Mouse (Mus musculus): ENCODE data around the gene Flad1. TPM values are rescaled to one million over a fixed set of nuclear protein-coding genes. Genes with fewer than 3 reads are reported as not detected.

Flad1 gene
- total and polyA plus RNA-seq, 2 experiments from 2014 or later, result 31.5 to 34.9 TPM

DNA sequence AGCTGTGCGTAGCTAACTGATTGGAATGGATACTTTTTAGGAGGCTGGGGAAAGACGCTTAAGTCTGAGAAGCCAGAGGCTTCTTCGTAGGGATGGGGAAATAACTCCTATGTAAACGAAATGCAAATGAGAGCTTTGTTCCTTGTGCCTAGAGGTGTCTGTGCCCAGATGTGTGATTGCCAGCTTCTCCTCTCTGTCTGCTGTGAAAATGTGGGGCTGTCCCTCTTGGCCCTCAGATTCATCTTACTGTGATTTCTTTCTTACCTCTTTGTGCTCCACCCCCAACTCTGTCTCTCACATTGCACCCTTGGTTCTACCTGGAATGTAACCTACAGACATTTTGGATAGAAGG, 15.0 kb downstream of the Flad1 start:
- Histone ChIP-seq H3K4me2 (ENCODE audit: low read depth) (peak overlapping the region; percentile 96), H3K27ac (ENCODE audit: low read depth, low read length) (no peak overlapping the region), H3K27me3 (ENCODE audit: insufficient read depth, low read length) (peaks cover 8% of the 10 kb centered on the region; the same call in 1 of the 2 replicates), H3K9ac (no peak overlapping the region), H3K4me3 (ENCODE audit: low read depth, low read length) (peak overlapping the region; percentile 31), H3K4me1 (ENCODE audit: insufficient read depth) (peaks cover 19% of the 10 kb centered on the region), H3K36me3 (ENCODE audit: insufficient read depth) (peaks cover 5% of the 10 kb centered on the region; the same call in 1 of the 2 replicates), H3K9me3 (ENCODE audit: low read length) (no peaks in the 10 kb centered on the region)
- ATAC-seq (no peak), DNase-seq (no peak)
- WGBS, result 5% methylated on average over 4 of the region's 4 CpGs
- no peak for TF ChIP-seq CTCF (IDR thresholded peaks at IDR 0.05; ENCODE audit: low read depth)

DNA sequence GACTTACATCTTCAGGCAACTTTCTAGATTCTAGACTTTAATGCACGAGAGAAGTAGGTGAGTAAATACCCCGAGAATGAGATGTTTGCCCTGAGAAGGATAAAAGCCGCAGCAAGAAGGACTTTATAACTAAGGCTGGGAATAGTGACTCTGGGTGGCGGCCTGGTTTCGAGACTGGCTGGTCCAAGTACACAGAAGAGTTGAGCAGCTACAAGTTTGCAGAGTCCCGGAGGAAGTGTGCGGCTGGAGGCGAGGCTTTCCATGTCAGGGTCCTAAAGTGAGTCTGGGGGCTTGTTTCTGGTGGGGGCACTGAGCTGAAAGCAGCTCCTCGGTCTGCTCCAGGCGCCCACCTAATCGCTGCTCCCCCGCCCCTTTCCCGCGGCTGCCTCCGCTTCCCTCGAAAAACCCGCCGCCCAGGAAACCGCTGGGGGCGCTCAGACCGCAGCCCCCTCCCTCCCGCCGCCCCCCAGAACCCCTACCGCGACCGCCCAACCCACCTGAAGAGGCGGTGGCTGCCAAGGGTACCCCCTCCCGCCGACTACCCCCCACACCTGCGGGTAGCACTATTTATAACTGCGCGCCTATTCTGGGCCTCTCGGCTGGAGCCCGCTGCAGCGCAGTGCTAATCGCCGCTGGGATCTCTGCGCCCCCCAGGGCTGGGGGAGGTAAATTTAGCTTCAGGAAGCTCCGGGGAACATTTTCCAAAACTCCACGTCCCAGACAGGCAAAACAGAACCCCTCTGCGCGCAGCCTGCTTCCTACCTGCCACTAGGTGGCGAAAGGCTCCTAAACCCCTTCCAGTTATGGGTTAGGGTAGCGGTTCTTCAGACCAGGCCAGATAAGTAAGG, 15.6 kb downstream of the Flad1 start:
- H3K4me1 ChIP-seq (ENCODE audit: insufficient read depth), result peaks cover 25% of the 10 kb centered on the region
- ATAC-seq, result no peak
- peak; percentile 90 for TF ChIP-seq CTCF (IDR thresholded peaks at IDR 0.05; ENCODE audit: low read depth)
- WGBS, result 3% methylated on average over 43 of the region's 44 CpGs
- H3K9me3 ChIP-seq (ENCODE audit: low read length), result no peaks in the 10 kb centered on the region
- DNase-seq, result peak; percentile 78
- H3K4me3 ChIP-seq (ENCODE audit: low read depth, low read length), result peak overlapping the region; percentile 31
- no peaks in the 10 kb centered on the region for H3K36me3 ChIP-seq (ENCODE audit: insufficient read depth)
- H3K9ac ChIP-seq, result no peak overlapping the region
- peak overlapping the region; percentile 96 for H3K4me2 ChIP-seq (ENCODE audit: low read depth)
- H3K27ac ChIP-seq (ENCODE audit: low read depth, low read length), result no peak overlapping the region
- H3K27me3 ChIP-seq (ENCODE audit: insufficient read depth, low read length), result peaks cover 8% of the 10 kb centered on the region; the same call in 1 of the 2 replicates

DNA sequence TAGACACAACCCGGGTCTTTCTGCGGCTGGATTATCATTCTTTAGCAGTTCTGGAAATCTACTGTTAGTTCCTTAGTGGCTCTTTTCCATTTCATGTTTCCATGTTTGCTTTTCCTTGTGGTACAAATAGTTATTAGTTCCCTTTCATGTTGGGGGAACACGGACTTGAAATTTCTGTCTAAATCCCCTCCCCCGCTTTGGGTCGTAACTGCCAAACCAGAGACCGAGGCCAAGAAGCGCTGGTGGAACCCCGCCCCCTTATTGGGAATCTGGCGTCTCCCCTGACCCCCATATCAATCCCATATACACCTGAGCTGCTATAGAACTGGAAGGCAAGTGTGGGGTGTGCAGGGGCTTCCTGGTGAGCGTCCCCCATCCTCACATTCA, 16.3 kb downstream of the Flad1 start:
- TF ChIP-seq CTCF (IDR thresholded peaks at IDR 0.05; ENCODE audit: low read depth), result no peak
- H3K9me3 ChIP-seq (ENCODE audit: low read length), result no peaks in the 10 kb centered on the region

DNA sequence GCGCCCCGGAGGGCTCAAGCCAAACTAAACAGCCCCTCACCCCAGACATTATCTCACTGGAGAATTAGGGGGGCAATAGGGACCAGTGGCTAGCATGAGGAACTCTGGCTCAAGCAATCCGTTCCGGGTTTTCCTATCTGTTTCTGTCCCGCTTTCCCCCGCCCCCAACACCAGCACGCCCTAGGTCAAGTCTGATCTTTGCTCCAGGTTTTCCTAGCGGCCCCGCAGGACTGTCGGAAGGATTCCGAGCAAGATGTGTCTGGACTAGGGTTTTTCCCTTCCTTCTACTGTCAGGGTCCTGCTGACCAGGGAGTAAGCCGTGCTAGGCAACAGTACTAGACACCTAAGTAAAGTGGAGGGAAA, 16.8 kb downstream of the Flad1 start:
- Histone ChIP-seq H3K9ac (0 out of 2 replicates have a peak overlapping the region, but pooled peaks have one; percentile 42), H3K27ac (ENCODE audit: low read depth, low read length) (no peak overlapping the region), H3K4me1 (ENCODE audit: insufficient read depth) (peaks cover 27% of the 10 kb centered on the region), H3K4me2 (ENCODE audit: low read depth) (peak overlapping the region; percentile 96), H3K36me3 (ENCODE audit: insufficient read depth) (no peaks in the 10 kb centered on the region), H3K4me3 (ENCODE audit: low read depth, low read length) (peak overlapping the region; percentile 38), H3K27me3 (ENCODE audit: insufficient read depth, low read length) (peaks cover 8% of the 10 kb centered on the region; the same call in 1 of the 2 replicates), H3K9me3 (ENCODE audit: low read length) (no peaks in the 10 kb centered on the region)
- peak; percentile 67 for DNase-seq
- 0 out of 2 replicates have a peak, but pooled peaks have one; percentile 16 for ATAC-seq
- TF ChIP-seq CTCF (IDR thresholded peaks at IDR 0.05; ENCODE audit: low read depth), result no peak
- 2% methylated on average over 12 of the region's 12 CpGs for WGBS

More for the DNA sequence above, 16.3 kb downstream of the Flad1 start:
- Histone ChIP-seq H3K4me1 (ENCODE audit: insufficient read depth) (peaks cover 27% of the 10 kb centered on the region), H3K36me3 (ENCODE audit: insufficient read depth) (no peaks in the 10 kb centered on the region), H3K27ac (ENCODE audit: low read depth, low read length) (no peak overlapping the region), H3K4me3 (ENCODE audit: low read depth, low read length) (no peak overlapping the region), H3K27me3 (ENCODE audit: insufficient read depth, low read length) (peaks cover 8% of the 10 kb centered on the region; the same call in 1 of the 2 replicates), H3K4me2 (ENCODE audit: low read depth) (peak overlapping the region; percentile 96), H3K9ac (no peak overlapping the region)
- no peak for DNase-seq
- 6% methylated on average over 10 of the region's 10 CpGs for WGBS
- no peak for ATAC-seq

DNA sequence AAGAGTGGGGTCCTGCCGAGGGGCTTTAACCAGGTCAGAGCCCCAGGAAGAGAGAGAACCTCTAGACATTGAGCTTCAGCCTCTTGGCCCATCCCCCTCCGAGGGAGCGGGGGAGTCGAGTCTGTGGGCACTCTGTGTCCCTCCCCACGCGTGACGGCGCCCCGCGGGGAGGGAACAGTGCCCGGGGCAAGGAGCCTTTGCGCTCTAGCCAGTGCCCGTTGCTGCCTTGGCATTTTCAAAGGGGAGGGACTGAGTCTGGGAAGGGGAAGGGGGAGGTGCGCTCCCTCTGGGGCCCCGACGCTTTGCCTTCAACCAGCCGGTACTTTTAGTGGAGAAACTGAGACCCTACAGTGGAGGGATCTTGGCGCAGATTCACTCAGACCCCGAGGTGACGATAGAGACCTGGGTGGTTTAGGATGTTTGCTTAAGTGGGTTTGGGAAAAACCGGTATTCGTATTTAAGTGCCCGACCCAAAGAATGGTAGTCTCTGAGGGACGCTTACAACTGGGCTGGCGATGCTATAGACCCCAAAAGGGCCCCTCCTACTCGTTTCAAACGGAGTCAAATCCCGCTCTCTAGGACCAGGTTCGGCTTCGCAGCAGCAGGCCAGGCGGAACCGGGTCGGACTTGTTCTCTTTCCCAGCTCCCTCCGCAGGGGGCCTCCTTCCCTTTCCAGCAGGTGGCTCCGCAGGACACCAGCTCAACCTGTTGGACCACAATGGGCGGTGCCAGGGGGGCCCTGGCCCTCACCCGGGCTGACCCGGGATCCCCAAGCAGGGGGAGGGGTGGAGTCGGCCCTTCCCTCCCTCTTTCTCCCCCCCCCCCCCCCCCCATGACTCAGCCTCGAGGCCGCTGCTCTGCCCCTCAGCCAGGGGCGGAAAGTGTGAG, 17.4 kb downstream of the Flad1 start, which contains the start of gene Zbtb7b:
Gene Zbtb7b, minus strand, starts transcription at position 771 of the 888 bp plus-strand sequence.
- Histone ChIP-seq H3K4me1 (ENCODE audit: insufficient read depth) (peaks cover 27% of the 10 kb centered on the region), H3K4me2 (ENCODE audit: low read depth) (peak within 1 kb of the TSS; percentile 96), H3K36me3 (ENCODE audit: insufficient read depth) (no peaks in the 10 kb centered on the region), H3K9ac (peak within 1 kb of the TSS; percentile 42), H3K27me3 (ENCODE audit: insufficient read depth, low read length) (peaks cover 8% of the 10 kb centered on the region; the same call in 1 of the 2 replicates), H3K27ac (ENCODE audit: low read depth, low read length) (peak within 1 kb of the TSS; percentile 69), H3K9me3 (ENCODE audit: low read length) (no peaks in the 10 kb centered on the region), H3K4me3 (ENCODE audit: low read depth, low read length) (peak within 1 kb of the TSS; percentile 38)
- DNase-seq (peak; percentile 48), ATAC-seq (peak; percentile 60)
- peak; percentile 28 for TF ChIP-seq CTCF (IDR thresholded peaks at IDR 0.05; ENCODE audit: low read depth)
- WGBS, result under 1% methylated on average over 40 of the region's 42 CpGs

DNA sequence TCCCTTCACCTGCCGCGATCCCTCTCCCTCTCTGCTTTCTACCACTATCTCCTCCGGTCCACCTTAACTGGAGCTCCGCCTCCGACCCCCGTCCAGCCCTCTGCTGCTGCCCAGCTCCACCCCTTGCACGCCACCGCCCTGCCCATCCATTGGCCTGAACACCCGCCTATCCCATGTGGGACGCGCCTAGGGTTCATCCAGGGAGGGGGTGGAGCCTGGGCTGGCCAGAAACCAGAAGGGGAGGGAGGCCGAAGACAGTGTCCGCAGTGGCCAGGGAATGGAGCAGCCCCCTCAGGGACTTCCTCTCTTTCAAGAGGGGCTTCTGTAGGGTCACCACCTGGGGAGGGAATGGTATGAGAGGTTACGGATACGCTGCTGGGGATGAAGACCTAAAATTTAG, 18.1 kb downstream of the Flad1 start:
- peak; percentile 89 for DNase-seq
- H3K27ac ChIP-seq (ENCODE audit: low read depth, low read length), result peak overlapping the region; percentile 69
- H3K4me1 ChIP-seq (ENCODE audit: insufficient read depth), result peaks cover 27% of the 10 kb centered on the region

More for the DNA sequence above, 18.1 kb downstream of the Flad1 start:
- peak overlapping the region; percentile 38 for H3K4me3 ChIP-seq (ENCODE audit: low read depth, low read length)
- H3K4me2 ChIP-seq (ENCODE audit: low read depth), result peak overlapping the region; percentile 96
- H3K9ac ChIP-seq, result peak overlapping the region; percentile 42
- ATAC-seq, result peak; percentile 93
- TF ChIP-seq CTCF (IDR thresholded peaks at IDR 0.05; ENCODE audit: low read depth), result no peak
- H3K9me3 ChIP-seq (ENCODE audit: low read length), result no peaks in the 10 kb centered on the region
- H3K36me3 ChIP-seq (ENCODE audit: insufficient read depth), result no peaks in the 10 kb centered on the region
- WGBS, result 4% methylated on average over 15 of the region's 15 CpGs
- peaks cover 8% of the 10 kb centered on the region; the same call in 1 of the 2 replicates for H3K27me3 ChIP-seq (ENCODE audit: insufficient read depth, low read length)
